Mouse (Mus musculus) liver, embryonic 14.5 days (tissue): ENCODE measurements at regions not wholly inside any gene's neighbourhood (a gene's known extent, or its start where the extent isn't known, plus 50 kb on each side); places are given as distances from the start of the nearest gene placed in this dataset.

ENCODE experiments used
- CTCF ChIP-seq: IDR thresholded peaks from 2 replicates; pipeline ENCODE4 v1.5.1; 2016; ENCODE audit warnings: antibody characterized with exemption, low read depth, control low read depth
- EP300 ChIP-seq: IDR thresholded peaks from 2 replicates; pipeline ENCODE4 v1.6.1; 2016; ENCODE audit warnings: antibody characterized with exemption, low read depth

DNA sequence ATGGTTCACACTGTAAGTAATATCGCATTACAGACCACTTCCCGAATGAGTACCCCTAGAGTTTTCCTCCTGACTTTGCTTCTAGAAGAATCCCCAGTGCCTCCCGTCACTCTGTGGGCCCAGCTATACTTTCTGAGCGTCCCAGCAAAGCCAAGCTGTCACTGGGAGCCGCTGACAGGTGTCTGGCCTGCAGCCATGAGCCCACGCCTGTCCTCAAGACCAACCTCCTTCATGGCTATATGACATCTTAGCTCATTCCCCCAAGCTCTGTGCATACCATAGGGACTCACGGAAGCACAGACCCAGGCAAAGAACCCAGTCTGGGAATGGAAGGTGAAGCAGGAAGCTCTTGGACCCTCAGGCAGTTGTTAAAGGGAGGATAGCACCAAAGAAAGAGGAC, 55.3 kb upstream of the Rgma start:
- TF ChIP-seq CTCF (no peak), EP300 (no peak)
